Mouse (Mus musculus): Measurements from ENCODE around the gene Bcas1.

Bcas1 gene

DNA sequence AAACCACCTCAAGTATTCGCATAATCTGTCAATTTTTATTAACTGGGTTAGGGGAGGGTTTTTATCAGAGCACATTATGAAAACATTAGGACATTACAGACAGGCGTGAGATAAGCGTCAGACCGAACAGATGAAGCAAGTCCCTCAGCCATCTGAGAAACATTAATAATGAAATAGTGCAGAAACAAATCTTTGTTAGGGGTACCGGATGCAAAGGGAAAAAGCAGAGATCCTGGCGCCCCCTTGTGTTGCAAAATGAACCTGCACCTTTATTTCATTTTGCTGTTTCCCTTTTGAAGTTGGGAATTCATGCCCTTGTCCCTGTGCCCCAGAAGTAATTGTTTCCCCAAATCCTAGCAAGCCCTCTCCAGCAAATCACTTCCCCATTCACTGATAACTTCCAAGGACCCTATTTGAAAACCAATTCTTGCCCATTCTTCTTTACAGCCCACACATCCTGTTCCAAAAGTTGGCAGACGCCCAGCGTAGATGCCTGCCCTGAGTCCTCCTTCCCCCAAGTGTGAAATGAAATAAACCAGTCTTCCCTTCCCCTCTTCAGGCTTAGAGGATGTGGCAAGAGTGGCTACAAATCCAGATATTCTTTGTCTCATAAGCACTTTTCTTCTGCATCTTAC, 80.4 kb downstream of the Bcas1 start:
- DNase-seq (ENCODE audit: low read depth, low spot score) = peak; percentile 56

DNA sequence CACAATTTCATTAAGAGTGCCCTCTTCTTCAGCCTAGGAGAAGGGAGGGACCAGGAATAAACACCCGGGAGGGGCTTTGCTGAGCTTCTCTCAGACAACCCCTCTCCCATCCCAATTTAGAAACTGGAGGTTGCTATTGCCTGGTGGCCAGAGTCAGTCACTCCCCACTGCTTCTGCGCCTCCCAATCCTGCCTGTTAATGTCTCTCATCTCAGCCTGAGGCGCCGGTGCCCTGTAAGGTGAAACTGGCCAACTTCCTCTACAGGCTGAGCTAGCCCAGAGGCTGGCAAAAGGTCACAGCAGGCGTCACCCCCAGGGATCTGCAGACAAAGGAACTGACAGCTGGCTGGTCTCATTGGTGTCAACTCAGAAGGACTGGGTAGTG, 82.2 kb downstream of the Bcas1 start:
- DNase-seq (ENCODE audit: low read depth, low spot score) = peak; percentile 70

DNA sequence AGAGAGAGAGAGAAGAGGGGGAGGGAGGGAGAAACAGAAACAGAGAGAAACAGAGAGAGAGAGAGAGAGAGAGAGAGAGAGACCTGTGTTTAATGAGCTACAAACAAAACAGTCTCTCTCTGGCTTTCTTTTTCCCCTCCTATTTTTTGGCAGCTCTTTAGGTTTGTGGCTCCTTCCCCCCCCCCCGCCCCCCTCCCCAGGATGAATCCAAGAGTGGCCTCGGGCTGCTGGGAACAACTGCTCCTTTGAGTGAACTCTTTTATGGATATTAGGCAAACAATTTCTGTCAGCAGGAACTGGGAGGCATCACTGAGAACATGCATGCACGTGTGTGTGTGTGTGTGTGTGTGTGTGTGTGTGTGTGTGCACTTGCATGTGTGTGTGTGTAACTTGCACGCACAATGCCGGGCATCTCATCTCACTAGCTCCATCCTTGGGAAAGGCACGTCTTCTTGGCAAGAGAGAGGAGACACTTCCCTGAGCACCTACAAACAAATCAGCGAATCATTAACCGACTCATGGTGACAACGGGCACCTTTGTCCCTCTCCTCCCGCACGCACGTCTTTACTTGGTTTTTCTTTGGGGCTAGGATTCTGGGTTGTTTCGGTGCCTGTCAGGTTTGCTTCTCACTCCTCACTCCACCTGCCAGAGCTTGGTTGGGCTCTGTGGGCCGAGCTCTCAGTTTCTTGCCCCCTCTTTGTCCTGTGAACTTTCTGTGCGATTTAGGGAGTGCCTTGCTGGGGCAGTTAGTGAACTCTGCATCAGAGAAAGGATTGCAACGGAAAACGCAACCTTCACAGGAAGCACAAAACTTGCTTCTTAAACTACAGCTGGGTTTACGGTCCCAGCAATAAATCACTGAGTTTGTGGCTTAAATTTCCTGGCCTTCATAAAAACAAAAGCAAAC, 82.9 kb downstream of the Bcas1 start:
- no peak for DNase-seq (ENCODE audit: low read depth, low spot score)

DNA sequence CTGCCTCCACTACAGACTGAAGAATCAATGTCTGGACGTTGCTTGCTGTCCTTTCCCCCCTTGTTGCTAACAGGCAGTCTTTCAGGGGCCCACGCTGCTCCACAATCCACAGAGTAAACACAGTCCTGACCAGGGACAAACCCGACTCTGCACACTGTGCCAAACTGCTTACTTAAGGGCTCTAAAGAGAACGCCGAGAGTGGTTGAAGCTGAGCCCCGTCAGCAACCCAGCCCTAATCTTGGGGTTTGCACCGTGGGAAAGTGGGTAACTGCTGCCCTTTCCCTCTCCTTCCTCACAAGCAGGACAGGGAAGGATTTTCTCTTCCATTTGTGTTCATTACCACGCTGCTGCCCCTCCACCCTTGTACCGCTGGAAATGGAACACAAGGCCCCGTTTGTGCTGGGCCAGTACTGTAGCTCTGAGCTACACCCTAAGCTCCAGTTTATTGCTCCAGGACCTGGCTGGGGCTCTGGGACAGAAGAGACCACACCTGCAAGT, 83.8 kb downstream of the Bcas1 start:
- no peak for DNase-seq (ENCODE audit: low read depth, low spot score)

DNA sequence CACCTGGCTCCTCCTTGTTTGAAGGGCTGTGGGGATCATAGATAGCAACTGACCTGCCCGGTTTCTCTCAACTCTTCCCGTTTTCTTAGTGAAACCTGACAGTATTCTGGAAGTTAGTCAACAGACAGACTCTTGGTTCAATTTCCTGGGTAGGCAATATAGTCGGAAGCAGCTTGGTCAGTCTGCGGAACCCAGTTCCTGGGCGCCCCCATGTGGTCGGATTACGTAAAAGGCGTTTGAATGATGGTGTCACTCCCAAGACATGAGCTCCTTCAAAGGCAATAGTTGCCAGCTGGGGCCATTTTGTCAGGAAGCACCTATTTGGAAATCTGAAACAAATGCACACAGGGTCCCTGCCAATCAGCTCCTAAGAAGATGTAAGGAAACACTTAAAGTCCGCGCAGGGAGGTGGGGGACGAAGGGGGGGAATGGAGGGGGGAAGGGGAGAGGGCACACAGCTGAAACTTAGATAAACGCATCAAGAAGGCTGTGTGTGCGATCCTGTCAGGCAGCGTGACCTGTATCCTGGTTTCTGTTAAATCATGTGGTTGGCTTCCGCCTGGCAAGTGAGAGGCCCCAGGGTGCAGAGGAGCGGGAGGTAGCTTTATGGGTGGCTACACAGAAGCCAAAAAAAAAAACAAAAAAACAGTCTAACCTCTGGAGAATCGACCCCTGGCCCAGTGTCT, 84.4 kb downstream of the Bcas1 start:
- DNase-seq (ENCODE audit: low read depth, low spot score) = peak; percentile 80

DNA sequence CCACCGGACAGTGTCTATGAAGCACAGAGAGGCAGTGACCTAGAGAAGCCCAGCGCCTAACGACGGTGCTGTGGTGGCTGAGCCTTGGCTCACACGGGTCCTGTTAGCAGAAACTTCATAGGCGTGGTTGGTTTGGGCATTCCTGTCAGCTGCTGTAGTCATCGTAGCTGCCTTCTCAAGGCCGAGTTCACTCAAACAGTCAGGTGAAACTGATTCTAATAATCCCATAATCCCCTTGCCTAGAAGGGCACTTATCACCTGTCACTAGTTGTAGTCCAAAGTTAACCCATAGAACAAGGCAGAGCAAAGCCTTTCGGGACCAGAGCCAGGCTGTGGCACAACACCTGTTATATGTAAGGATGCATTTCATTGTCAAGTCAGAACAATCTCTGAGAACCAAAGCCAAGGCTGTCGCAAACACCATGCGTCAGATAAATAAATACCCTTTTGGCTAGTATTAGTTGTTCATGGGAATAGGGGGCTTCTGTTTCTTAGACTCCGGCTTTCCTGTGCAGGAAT, 85.3 kb downstream of the Bcas1 start:
- no peak for DNase-seq (ENCODE audit: low read depth, low spot score)

DNA sequence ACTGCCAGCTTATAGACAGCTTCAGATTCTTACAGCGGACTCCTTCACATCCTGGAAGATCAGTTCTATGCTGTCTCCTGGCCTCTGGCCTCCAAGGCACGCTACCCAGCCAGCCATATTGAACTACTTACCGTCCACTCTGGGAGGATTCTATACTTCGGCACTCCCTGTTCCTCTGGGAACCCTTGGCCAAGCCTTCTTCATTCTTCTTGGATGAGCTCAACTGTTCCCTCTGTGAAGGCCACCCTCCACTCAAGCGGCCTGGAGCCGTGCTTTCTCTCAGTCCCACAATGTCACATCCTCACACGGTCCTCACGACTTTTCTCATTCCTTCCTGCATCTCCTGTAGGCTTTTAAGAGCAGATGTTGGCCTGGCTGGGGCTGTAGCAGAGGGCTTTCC, 86.5 kb downstream of the Bcas1 start:
- no peak for DNase-seq (ENCODE audit: low read depth, low spot score)

DNA sequence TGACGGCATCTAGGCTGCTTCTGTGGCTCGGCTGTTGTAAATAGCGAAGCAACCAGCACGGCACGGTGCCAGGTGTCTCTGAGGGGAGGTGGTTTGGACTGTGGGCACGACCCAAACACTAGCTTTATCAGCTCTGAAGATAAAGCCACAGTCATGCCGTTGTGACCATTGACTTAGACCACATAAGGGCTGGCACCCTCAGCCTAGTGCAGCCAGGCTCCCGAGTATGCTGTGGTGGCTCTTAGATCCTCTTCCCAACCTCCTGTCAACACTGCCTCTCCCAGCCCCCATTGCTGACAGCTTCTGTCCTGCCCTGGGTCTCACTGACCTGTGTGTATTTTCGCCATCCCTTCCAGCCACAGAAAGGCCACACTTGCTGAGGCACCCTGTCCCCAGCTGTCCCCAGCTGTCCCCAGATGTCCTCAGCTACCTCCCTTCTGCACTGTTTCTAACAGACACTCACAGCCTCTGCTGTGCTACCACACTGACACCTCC, 91.3 kb downstream of the Bcas1 start:
- DNase-seq (ENCODE audit: low read depth, low spot score) = no peak

DNA sequence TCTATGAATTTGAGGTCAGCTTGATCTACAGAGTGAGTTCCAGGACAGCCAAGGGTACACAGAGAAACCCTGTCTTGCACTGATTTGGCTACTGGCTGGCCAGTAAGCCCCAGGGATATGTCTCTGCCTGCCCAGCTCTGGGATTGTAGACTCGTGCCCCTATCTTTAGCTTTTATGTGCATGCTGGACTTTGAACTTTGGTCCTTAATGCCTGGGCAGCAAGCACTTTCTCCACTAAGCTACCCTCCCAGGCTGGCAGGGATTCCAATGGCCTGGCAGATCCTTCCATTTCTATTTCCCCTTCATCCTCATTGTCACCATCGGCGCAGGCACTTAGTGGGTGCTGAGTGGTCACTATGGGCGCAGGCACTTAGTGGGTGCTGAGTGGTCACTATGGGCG, 92.5 kb downstream of the Bcas1 start:
- DNase-seq (ENCODE audit: low read depth, low spot score) = no peak

DNA sequence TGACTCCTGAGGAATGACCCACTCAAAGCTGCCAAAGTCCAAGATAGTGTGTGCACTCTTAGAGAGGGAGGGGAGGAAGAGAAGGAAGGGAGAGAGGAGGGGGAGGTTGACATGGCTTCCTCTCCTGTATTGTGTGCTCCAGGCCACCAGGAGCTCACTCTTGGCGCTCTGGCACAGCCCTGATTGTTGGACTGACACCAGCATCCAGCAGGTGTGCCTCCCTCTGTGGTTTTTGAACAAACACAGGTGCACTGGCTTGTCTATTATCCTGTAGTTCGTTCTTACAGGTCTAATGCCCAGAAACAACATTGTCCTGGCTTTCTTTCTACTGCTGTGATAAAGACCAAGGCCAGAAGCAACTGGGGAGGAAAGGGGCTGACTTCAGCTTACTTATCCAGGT, 95.8 kb downstream of the Bcas1 start:
- no peak for DNase-seq (ENCODE audit: low read depth, low spot score)

DNA sequence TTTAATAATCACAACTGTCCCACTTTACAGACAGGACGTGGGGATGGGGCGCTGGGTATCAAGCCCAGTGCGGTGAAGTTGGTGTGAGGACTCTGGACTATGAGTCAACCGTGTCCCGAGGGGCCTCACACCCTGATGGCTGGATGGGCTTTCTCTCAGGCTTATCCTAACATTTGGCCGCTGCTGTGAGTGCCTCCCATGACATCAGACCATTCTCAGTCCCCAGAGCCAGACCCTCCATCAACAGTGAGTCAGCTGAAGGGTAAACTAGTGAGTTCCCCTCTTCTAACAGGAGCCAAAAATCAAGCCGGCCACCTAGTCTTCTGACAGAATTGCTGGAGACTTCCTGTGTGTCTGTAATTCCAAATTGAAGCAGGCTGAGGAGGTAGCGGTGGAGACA, 97.2 kb downstream of the Bcas1 start:
- no peak for DNase-seq (ENCODE audit: low read depth, low spot score)

DNA sequence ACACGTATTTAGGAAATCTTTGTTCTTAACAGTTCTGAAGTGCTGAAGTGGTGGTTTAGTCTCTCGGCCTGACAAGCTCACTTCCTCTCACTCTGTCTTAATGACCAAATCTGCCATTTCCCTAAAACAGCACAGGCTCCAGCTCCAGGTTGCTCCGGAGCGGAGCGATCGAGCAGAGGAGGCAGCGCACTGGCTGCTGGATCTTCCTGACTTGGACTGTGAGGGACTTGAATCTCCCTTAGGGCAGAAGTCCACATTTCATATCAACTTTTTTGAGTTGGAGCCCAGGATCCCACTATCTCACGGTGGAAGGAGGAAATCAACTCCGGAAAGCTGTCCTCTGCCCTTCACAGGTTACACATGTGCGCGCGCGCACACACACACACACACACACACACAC, 97.7 kb downstream of the Bcas1 start:
- no peak for DNase-seq (ENCODE audit: low read depth, low spot score)

DNA sequence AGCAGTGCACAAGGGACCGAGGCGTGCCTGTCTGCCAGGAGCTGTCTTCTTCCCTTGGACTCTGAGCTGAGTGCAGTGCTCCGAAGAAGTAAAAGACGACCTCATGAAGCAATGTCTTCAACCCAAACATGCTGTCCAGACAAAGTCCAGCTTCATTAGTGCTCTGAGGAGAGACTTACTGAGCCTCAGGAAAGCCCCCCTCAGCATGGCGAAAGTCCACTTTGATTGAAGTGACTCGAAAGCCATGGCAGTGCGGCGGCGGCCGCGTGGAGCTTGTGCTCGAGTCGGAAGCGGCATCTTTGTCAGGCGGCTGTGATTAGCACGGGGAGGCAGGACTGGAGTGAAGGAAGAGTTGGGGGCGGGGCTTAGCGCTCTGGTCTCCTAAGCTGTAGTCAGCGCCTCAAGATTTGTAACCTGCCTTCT, 103.7 kb downstream of the Bcas1 start:
- no peak for DNase-seq (ENCODE audit: low read depth, low spot score)

DNA sequence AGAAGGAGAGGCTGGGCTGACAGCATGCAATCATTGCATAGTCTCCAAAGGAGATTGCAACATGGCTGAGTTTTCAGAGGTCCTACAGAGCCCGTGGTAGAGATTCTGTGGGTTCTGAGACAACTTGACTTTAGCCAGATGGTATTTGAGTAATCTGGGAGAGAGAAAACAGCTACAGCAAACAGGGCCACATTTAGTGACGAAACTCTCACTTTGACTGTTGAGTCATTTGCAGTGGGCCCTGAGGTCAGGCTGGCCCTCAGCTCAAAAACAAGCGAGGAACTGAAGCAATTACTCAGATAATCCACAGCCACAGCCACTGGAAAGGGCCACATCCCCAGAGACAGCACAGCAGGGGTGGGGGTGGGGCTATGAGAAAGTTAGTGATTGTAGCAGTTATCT, 105.6 kb downstream of the Bcas1 start:
- DNase-seq (ENCODE audit: low read depth, low spot score) = no peak

DNA sequence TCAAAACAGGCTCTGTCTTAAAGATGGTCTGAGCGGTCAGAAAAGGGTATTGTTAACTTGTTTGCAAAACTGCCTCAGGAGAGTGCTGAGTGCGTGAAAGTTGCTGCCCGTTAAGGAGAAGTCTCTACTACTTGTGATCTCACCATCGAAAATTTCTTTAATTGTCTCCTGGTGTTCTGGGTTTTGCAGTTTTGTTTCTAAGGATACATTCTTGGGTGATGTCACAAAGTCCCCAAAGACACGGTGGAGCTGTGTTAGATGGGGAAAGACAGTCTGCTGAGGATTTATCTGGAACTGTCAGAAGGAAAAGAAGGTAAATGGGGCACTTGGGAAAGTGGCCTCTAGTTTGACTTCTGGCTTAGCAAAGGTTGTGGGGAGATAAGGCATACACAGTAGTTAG, 106.1 kb downstream of the Bcas1 start:
- peak; percentile 45 for DNase-seq (ENCODE audit: low read depth, low spot score)

DNA sequence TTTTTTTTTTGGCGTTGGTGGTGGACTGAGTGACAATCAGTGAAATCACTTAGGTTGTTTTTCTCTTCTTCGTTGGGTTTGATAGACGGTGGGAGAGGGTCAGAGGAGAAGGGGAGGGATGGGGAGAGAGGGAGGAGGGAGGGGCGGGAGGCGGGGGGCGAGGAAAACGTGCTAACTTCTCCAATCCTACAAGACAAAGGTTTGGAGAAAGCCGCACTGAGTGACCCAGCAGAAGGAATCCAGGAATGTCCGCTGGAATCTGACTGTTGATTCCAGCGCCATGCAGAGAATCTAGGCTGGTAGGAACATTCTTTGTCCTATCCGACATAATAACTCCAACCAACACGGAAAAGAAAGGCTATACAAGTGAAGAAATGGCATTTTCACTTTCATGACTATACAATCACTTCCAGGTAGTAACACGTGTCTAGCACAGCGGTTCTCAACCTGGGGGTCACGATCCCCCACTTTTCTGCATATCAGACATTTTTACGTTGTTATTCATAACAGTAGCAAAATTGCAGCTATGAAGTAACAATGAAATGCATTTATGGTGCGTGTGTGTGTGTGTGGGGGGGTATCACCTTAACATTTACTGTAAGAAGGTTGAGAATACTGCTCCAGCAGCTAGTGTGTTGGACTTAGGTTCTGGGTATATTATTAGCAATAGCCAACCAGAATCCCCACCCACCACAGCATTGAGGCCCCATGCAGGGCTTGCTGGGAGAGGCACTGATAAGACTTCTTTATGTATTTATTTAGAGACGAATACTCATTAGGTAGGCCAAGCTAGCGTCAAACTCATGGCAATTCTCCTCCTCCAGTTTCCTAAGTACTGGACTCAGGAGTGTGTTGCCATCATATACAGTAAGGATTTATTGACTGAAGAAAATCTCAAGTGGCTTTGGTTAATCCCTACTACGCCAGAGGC, 107.8 kb downstream of the Bcas1 start:
- peak; percentile 19 for DNase-seq (ENCODE audit: low read depth, low spot score)

DNA sequence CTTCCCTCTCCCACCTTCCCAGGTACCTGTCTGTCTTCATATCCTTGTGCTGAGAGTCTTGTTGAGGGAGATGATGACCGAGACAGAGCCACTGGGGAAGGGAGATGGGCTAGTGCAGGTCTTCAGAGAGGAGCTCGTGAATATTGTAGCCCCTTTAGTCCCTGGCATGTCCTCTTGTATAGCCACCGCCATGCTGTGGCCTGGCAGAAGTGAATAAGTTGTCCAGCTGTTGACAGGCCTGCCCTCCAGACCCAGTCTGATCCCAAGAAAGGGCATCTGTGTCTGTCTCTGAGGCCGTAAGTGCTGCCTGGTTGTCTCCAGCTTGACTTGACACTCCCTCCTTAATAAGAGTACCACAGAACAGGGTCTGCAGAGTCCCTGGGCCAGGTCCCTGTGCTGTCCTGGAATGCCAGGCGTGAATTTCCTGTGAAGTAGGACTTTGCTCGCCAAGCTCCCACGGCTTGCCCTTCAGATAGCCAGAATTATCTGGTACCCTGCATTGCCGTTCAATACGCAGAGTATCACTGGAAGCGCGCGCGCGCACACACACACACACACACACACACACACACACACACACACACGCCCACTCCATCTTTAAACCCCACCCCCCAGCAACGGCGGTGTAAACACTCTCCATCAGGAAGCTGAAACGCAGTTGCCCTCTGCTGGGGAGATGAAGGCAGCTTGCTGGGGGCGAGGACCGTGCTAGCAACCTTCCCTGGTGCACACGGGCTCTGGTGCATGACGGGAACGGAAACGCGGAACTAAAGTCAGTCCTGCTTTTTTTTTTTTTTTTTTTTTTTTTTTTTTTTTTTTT, 108.7 kb downstream of the Bcas1 start:
- DNase-seq (ENCODE audit: low read depth, low spot score) = peak; percentile 90

DNA sequence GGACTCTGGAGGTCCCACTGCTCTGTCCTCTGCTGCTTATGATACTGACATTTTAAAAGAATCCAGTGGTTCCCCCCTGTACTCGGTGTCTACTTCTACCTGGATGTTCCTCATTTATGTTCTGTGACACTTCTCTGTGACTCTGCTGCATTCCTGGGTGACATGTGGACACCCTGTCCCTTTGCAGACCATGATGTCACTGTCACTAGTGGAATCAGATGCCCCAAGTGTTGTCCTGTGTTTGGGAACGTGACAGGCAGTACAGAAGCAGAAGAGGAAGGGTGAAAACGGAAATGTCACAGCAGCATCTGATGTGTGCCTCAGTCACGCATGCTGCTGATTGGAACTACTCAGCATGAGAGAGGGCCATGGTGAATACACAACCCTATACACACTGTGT, 110.9 kb downstream of the Bcas1 start:
- no peak for DNase-seq (ENCODE audit: low read depth, low spot score)

DNA sequence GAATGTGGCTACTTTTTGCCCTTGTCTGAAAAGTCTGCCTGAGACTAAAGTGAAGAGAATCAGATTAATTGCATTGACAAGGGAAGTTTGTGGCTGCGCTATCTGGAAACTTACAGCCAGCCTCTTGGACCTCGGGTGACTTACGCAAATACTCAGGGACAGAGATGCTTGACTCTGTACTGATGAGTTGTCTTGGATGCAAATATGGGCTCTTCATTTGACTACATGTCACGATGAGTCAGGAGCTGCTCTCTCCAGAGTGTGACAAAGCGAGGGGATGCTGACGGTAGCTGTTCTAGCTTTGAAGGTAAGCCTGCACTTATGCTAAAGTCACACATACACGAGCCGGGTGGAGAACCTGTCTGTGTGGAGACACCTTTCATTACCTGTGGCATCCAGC, 111.3 kb downstream of the Bcas1 start:
- DNase-seq (ENCODE audit: low read depth, low spot score) = no peak

DNA sequence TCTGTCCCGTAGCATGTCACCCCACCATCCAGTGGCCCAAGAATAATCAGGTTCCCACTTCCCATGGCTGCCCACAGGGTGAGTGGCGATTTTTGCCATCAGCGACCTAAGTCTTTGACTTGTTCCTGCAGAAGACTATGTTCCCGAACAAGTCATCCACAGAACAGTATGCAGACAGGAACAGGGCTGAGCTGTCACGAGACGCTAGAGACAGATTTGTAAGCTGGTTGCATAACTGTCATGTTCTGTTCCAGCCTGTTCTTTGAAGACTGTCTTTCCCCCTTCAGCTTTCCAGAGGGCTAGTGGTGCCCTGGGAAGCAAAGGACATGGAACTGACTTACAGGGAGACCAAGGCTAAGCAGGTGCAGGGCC, 116.7 kb downstream of the Bcas1 start:
- no peak for DNase-seq (ENCODE audit: low read depth, low spot score)
